Mouse (Mus musculus): ENCODE data around the gene Agps. TPM values are rescaled to one million over a fixed set of nuclear protein-coding genes. Genes with fewer than 3 reads are reported as not detected.

Gene Agps
- 26.2 and 26.8 TPM in 2 replicates for polyA plus RNA-seq (2015; fragmentation: Nextera tagmentation; extraction: Ambion mirVana)

GRCm38 (mm10) chr2:75831881-75832633 lies at the start of gene Agps:
TSS of gene Agps (plus strand) at chr2:75832177.
- peak within 1 kb of the TSS; percentile 94 for H3K4me2 ChIP-seq (ENCODE audit: low read length)
- H3K4me3 ChIP-seq (replicated peaks; ENCODE audit: low read length), result peak within 1 kb of the TSS; percentile 95
- peak; percentile 94 for ATAC-seq
- no peaks in the 10 kb centered on the region for H3K36me3 ChIP-seq (ENCODE audit: control insufficient read depth, insufficient read depth)
- H3K9me3 ChIP-seq (ENCODE audit: control insufficient read depth, low read length), result no peaks in the 10 kb centered on the region
- H3K4me1 ChIP-seq (replicated peaks; ENCODE audit: control insufficient read depth, insufficient read depth, low read length), result peaks cover 18% of the 10 kb centered on the region
- no peaks in the 10 kb centered on the region for H3K27me3 ChIP-seq (replicated peaks; ENCODE audit: control insufficient read depth, insufficient read depth, low read length)
- H3K9ac ChIP-seq (replicated peaks; ENCODE audit: low read depth, low read length), result peak within 1 kb of the TSS; percentile 95
- under 1% methylated on average over 79 of the region's 86 CpGs for WGBS
- peak within 1 kb of the TSS; percentile 61 for H3K27ac ChIP-seq (ENCODE audit: low read length)

GRCm38 (mm10) chr2:75786075-75786474 lies 45.9 kb upstream of the Agps start:
- Histone ChIP-seq H3K4me3 (replicated peaks; ENCODE audit: low read length) (no peak overlapping the region), H3K27me3 (replicated peaks; ENCODE audit: control insufficient read depth, insufficient read depth, low read length) (no peaks in the 10 kb centered on the region), H3K9me3 (ENCODE audit: control insufficient read depth, low read length) (no peaks in the 10 kb centered on the region), H3K4me2 (ENCODE audit: low read length) (no peak overlapping the region), H3K36me3 (ENCODE audit: control insufficient read depth, insufficient read depth) (no peaks in the 10 kb centered on the region), H3K9ac (replicated peaks; ENCODE audit: low read depth, low read length) (no peak overlapping the region), H3K27ac (ENCODE audit: low read length) (no peak overlapping the region), H3K4me1 (replicated peaks; ENCODE audit: control insufficient read depth, insufficient read depth, low read length) (no peaks in the 10 kb centered on the region)
- no peak for ATAC-seq
- 17% methylated on average over 6 of the region's 6 CpGs for WGBS

- H3K4me1 ChIP-seq (replicated peaks; ENCODE audit: control insufficient read depth, insufficient read depth, low read length), result no peaks in the 10 kb centered on the region
- no peak overlapping the region for H3K4me2 ChIP-seq (ENCODE audit: low read length)
- no peak overlapping the region for H3K9ac ChIP-seq (replicated peaks; ENCODE audit: low read depth, low read length)
- no peak overlapping the region for H3K4me3 ChIP-seq (replicated peaks; ENCODE audit: low read length)
- no peaks in the 10 kb centered on the region for H3K36me3 ChIP-seq (ENCODE audit: control insufficient read depth, insufficient read depth)
- ATAC-seq, result no peak
- H3K9me3 ChIP-seq (ENCODE audit: control insufficient read depth, low read length), result no peaks in the 10 kb centered on the region
- no peak overlapping the region for H3K27ac ChIP-seq (ENCODE audit: low read length)
- H3K27me3 ChIP-seq (replicated peaks; ENCODE audit: control insufficient read depth, insufficient read depth, low read length), result no peaks in the 10 kb centered on the region
- 74% methylated on average over 3 of the region's 3 CpGs for WGBS
Observed at GRCm38 (mm10) chr2:75788511-75788910, 43.5 kb upstream of the Agps start.

- H3K9ac ChIP-seq (replicated peaks; ENCODE audit: low read depth, low read length), result no peak overlapping the region
- H3K4me3 ChIP-seq (replicated peaks; ENCODE audit: low read length), result no peak overlapping the region
- H3K36me3 ChIP-seq (ENCODE audit: control insufficient read depth, insufficient read depth), result no peaks in the 10 kb centered on the region
- no peaks in the 10 kb centered on the region for H3K4me1 ChIP-seq (replicated peaks; ENCODE audit: control insufficient read depth, insufficient read depth, low read length)
- H3K27ac ChIP-seq (ENCODE audit: low read length), result no peak overlapping the region
- no peaks in the 10 kb centered on the region for H3K9me3 ChIP-seq (ENCODE audit: control insufficient read depth, low read length)
- H3K4me2 ChIP-seq (ENCODE audit: low read length), result no peak overlapping the region
- 58% methylated on average over 14 of the region's 14 CpGs for WGBS
- no peak for ATAC-seq
- H3K27me3 ChIP-seq (replicated peaks; ENCODE audit: control insufficient read depth, insufficient read depth, low read length), result no peaks in the 10 kb centered on the region
Observed at GRCm38 (mm10) chr2:75789959-75790523, 41.9 kb upstream of the Agps start.

GRCm38 (mm10) chr2:75791561-75792308 lies 40.2 kb upstream of the Agps start:
- 88% methylated on average over 18 of the region's 18 CpGs for WGBS
- Histone ChIP-seq H3K4me2 (ENCODE audit: low read length) (no peak overlapping the region), H3K9ac (replicated peaks; ENCODE audit: low read depth, low read length) (no peak overlapping the region), H3K4me3 (replicated peaks; ENCODE audit: low read length) (no peak overlapping the region), H3K27me3 (replicated peaks; ENCODE audit: control insufficient read depth, insufficient read depth, low read length) (no peaks in the 10 kb centered on the region), H3K9me3 (ENCODE audit: control insufficient read depth, low read length) (no peaks in the 10 kb centered on the region), H3K27ac (ENCODE audit: low read length) (no peak overlapping the region), H3K4me1 (replicated peaks; ENCODE audit: control insufficient read depth, insufficient read depth, low read length) (no peaks in the 10 kb centered on the region), H3K36me3 (ENCODE audit: control insufficient read depth, insufficient read depth) (no peaks in the 10 kb centered on the region)
- ATAC-seq, result no peak

GRCm38 (mm10) chr2:75792377-75793203 lies 39.4 kb upstream of the Agps start:
- H3K27me3 ChIP-seq (replicated peaks; ENCODE audit: control insufficient read depth, insufficient read depth, low read length), result no peaks in the 10 kb centered on the region
- H3K9me3 ChIP-seq (ENCODE audit: control insufficient read depth, low read length), result no peaks in the 10 kb centered on the region
- WGBS, result 70% methylated on average over 12 of the region's 12 CpGs
- ATAC-seq, result no peak
- H3K9ac ChIP-seq (replicated peaks; ENCODE audit: low read depth, low read length), result no peak overlapping the region
- no peak overlapping the region for H3K4me2 ChIP-seq (ENCODE audit: low read length)
- no peak overlapping the region for H3K27ac ChIP-seq (ENCODE audit: low read length)
- H3K36me3 ChIP-seq (ENCODE audit: control insufficient read depth, insufficient read depth), result no peaks in the 10 kb centered on the region
- no peak overlapping the region for H3K4me3 ChIP-seq (replicated peaks; ENCODE audit: low read length)
- H3K4me1 ChIP-seq (replicated peaks; ENCODE audit: control insufficient read depth, insufficient read depth, low read length), result no peaks in the 10 kb centered on the region

- Histone ChIP-seq H3K9ac (replicated peaks; ENCODE audit: low read depth, low read length) (no peak overlapping the region), H3K4me2 (ENCODE audit: low read length) (no peak overlapping the region), H3K36me3 (ENCODE audit: control insufficient read depth, insufficient read depth) (no peaks in the 10 kb centered on the region), H3K27ac (ENCODE audit: low read length) (no peak overlapping the region), H3K4me3 (replicated peaks; ENCODE audit: low read length) (no peak overlapping the region), H3K9me3 (ENCODE audit: control insufficient read depth, low read length) (no peaks in the 10 kb centered on the region), H3K27me3 (replicated peaks; ENCODE audit: control insufficient read depth, insufficient read depth, low read length) (no peaks in the 10 kb centered on the region), H3K4me1 (replicated peaks; ENCODE audit: control insufficient read depth, insufficient read depth, low read length) (no peaks in the 10 kb centered on the region)
- 89% methylated on average over 2 of the region's 2 CpGs for WGBS
- no peak for ATAC-seq
Observed at GRCm38 (mm10) chr2:75796181-75796580, 35.8 kb upstream of the Agps start.

- no peak overlapping the region for H3K9ac ChIP-seq (replicated peaks; ENCODE audit: low read depth, low read length)
- H3K27ac ChIP-seq (ENCODE audit: low read length), result no peak overlapping the region
- H3K36me3 ChIP-seq (ENCODE audit: control insufficient read depth, insufficient read depth), result no peaks in the 10 kb centered on the region
- H3K4me1 ChIP-seq (replicated peaks; ENCODE audit: control insufficient read depth, insufficient read depth, low read length), result no peaks in the 10 kb centered on the region
- H3K4me2 ChIP-seq (ENCODE audit: low read length), result no peak overlapping the region
- no peaks in the 10 kb centered on the region for H3K27me3 ChIP-seq (replicated peaks; ENCODE audit: control insufficient read depth, insufficient read depth, low read length)
- H3K4me3 ChIP-seq (replicated peaks; ENCODE audit: low read length), result no peak overlapping the region
- no peaks in the 10 kb centered on the region for H3K9me3 ChIP-seq (ENCODE audit: control insufficient read depth, low read length)
- no peak for ATAC-seq
- 54% methylated on average over 4 of the region's 4 CpGs for WGBS
Observed at GRCm38 (mm10) chr2:75798434-75798970, 33.5 kb upstream of the Agps start.
